Mouse (Mus musculus) megakaryocyte, adult 5-6 weeks (primary cell): ENCODE measurements around the gene Idh2. TPM values are rescaled to one million over a fixed set of nuclear protein-coding genes. Genes with fewer than 3 reads are reported as not detected.

Experiments
- total RNA-seq, 2 experiments: library from RNA; stranded (forward) in 1 of 2; stranded (reverse) in 1 of 2; fragments of 153-499, 151-499 nt in 1 of 2; fragments of 221-1000, 200-1000 nt in 1 of 2; gene quantifications; 2 replicates each; pipeline versions ENCODE4 v1.2.3 to v1.2.4; 2015 to 2017

Idh2 gene
- total RNA-seq, 2 experiments from 2014 or later, result 74.9 to 90.4 TPM

Other genes with a start within 250 kb of the Idh2 start
- gene Ap3s2, start 194.7 kb downstream of the Idh2 start, total RNA-seq (2015), result 14.6 and 22.8 TPM in 2 replicates
- gene Ap3s2, start 194.7 kb downstream of the Idh2 start, total RNA-seq (2017), result 4.6 and 5.9 TPM in 2 replicates
- not detected in 2 replicates for gene Arpin, start 180.0 kb downstream of the Idh2 start, total RNA-seq (2015)
- 0.08 TPM in 1 of 2 replicates, not detected in the other for gene Arpin, start 180.0 kb downstream of the Idh2 start, total RNA-seq (2017)
- gene Zfp710, start 90.6 kb downstream of the Idh2 start, total RNA-seq (2015), result 59.1 and 66.2 TPM in 2 replicates
- 73.8 and 90.1 TPM in 2 replicates for gene Zfp710, start 90.6 kb downstream of the Idh2 start, total RNA-seq (2017)
- 10.1 and 13.7 TPM in 2 replicates for gene Sema4b, start 71.4 kb upstream of the Idh2 start, total RNA-seq (2015)
- 10.5 and 11.1 TPM in 2 replicates for gene Sema4b, start 71.4 kb upstream of the Idh2 start, total RNA-seq (2017)
- 107 and 134 TPM in 2 replicates for gene Cib1, start 117.4 kb upstream of the Idh2 start, total RNA-seq (2015)
- gene Cib1, start 117.4 kb upstream of the Idh2 start, total RNA-seq (2017), result 86.5 and 98.1 TPM in 2 replicates
- gene Gdpgp1, start 117.5 kb upstream of the Idh2 start, total RNA-seq (2015), result 5.2 and 5.4 TPM in 2 replicates
- gene Gdpgp1, start 117.5 kb upstream of the Idh2 start, total RNA-seq (2017), result 1.9 and 2.7 TPM in 2 replicates
- 0.07 TPM in 1 of 2 replicates, not detected in the other for gene Ttll13, start 131.0 kb upstream of the Idh2 start, total RNA-seq (2015)
- 0.12 TPM in 1 of 2 replicates, not detected in the other for gene Ttll13, start 131.0 kb upstream of the Idh2 start, total RNA-seq (2017)
- gene Ngrn, start 145.8 kb upstream of the Idh2 start, total RNA-seq (2015), result 24.8 and 28.1 TPM in 2 replicates
- gene Ngrn, start 145.8 kb upstream of the Idh2 start, total RNA-seq (2017), result 21.4 and 21.8 TPM in 2 replicates
- gene Vps33b, start 154.3 kb upstream of the Idh2 start, total RNA-seq (2015), result 15.1 and 31.9 TPM in 2 replicates
- 23.1 and 29.8 TPM in 2 replicates for gene Vps33b, start 154.3 kb upstream of the Idh2 start, total RNA-seq (2017)
- gene Prc1, start 179.1 kb upstream of the Idh2 start, total RNA-seq (2015), result 151 and 153 TPM in 2 replicates
- gene Prc1, start 179.1 kb upstream of the Idh2 start, total RNA-seq (2017), result 210 and 224 TPM in 2 replicates
- gene Rccd1, start 209.1 kb upstream of the Idh2 start, total RNA-seq (2015), result 2.6 and 4.2 TPM in 2 replicates
- 7.3 and 10.3 TPM in 2 replicates for gene Rccd1, start 209.1 kb upstream of the Idh2 start, total RNA-seq (2017)
- 4.1 and 4.7 TPM in 2 replicates for gene Unc45a, start 225.6 kb upstream of the Idh2 start, total RNA-seq (2015)
- gene Unc45a, start 225.6 kb upstream of the Idh2 start, total RNA-seq (2017), result 7.2 and 13.0 TPM in 2 replicates
- 6.7 and 8.5 TPM in 2 replicates for gene Hddc3, start 227.7 kb upstream of the Idh2 start, total RNA-seq (2015)
- 6.1 and 11.1 TPM in 2 replicates for gene Hddc3, start 227.7 kb upstream of the Idh2 start, total RNA-seq (2017)